Mouse (Mus musculus) right cerebral cortex, postnatal 10 days (tissue): Measurements from ENCODE around the gene Map3k3.
"Not testable (repeated sequence)": the region's sequence is repeated elsewhere in the genome, so short reads cannot be mapped to it uniquely, and the experiment has no call there.

ENCODE experiments used
- DNase-seq, 2 experiments: peaks; one replicate each; pipeline ENCODE4 v3.0.0; 2021; ENCODE audit warnings: low spot score in 2 of 2

Map3k3 gene

DNA sequence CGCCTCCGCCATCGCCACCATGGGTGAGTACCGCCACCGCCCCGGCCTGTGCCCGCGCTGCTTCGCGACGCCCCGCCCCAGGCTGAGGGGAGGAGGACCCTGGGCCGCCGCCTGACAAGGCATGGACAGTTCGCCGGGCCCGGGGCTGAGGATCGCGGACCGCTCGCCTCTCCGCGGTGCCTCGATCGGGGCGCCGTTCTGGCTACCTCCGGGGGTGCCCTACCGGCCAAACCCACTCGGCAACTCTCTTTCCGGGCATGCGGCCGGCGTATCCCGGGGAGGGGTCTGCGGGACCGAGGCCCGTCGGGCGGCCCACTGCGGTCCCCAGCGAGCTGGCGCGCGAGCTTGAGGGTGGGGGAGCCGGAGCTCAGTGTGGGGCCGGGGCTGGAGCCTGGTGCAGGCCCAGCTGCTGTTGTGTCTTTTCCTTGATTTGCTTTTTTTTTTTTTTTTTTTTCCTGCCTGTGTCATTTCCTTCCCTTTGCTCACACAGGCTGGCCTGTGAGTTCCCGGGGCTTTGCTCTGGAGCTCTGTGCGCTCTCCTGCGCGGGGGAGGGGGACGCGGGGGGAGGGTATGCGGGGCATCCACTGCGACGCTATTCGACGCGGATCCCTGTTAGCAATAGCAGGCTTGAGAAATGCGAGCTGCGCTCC is 623 bp downstream of the Map3k3 start:
- DNase-seq: peak; percentile 79 to 80

DNA sequence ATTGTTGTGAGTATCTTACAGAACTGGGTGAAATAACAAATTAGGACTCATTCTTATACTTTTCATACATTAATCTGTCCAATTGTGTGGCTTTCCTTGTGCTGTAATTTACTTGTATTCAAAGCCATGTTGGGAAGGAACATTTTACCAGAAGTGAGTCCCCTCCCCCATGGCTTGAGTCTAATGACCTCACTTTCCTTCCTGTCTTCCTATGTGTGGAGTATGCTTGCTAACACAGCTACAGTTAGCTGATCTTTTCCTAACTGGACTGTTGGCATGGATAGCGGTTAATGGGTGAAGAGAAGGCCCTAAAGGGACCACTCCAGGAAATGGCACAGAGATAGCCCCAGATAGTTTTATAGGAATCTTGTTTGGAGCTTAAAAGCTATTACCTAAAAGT is 13.8 kb downstream of the Map3k3 start:
- DNase-seq: no peak

DNA sequence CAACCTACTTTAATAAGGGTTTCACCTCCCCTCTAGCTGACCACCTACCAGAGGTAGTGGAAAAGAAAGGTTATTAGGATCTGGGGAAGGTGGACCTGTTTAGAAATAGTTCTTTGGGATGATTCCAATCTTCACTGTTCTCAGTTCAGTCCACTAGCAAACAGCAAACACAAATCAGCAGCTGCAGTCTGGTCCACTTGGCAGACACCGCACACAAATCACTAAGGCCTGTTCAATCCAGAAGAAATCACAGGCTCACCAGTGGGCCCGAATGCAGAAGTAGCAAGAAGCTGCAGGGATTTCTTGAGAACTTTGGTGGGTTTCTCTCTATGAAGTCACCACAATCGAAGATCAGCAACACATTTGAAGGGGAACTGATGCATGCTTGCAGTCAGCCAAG is 18.5 kb downstream of the Map3k3 start:
- peak in 1 of 2 experiments; percentile 29 for DNase-seq

DNA sequence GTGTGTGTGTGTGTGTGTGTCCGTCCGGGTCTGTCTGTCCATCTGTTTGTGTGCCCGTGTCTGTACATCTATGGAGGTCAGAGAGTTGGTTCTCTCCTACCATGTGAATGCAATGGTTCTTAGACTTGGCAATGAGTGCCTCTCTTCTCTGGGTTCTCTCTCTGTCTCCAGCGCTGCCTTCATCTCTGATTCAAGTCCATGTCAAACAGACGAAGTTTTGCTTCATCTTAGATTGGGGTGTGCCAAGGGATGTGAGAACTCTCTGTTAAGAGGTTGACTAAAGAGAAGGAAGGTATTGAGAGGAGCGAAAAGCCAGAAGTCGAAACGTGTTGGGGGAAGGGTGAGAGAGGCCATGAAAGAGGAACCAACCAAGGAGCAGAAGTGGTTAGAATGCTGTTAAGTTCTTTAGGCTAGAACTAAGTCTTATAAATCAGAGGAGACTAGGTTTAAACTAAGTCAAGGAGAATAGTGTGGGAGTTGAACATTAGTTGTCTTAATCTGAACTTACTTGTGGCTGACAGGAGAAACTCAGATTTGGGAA is 21.7 kb downstream of the Map3k3 start:
- peak in 1 of 2 experiments; percentile 40 for DNase-seq

DNA sequence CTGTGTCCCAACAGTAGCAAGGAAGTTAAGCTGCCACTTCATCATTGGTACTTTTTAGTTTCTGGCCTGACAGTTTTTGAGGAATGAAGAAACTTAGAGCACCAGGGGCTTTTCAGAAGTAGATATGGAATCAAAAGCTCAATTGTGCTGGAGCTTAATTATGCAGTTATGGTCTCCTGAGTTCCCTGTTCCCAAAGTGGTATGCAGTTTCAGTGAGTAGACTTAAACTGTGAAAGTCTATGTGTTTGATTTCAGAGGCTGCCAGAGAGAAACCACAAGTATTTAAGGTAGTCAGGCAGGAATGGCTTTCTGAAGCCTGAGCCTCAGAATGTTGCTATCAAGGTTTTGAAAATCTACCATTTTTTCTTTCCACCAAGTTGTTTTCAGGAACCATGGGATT is 27.3 kb downstream of the Map3k3 start:
- no peak for DNase-seq

DNA sequence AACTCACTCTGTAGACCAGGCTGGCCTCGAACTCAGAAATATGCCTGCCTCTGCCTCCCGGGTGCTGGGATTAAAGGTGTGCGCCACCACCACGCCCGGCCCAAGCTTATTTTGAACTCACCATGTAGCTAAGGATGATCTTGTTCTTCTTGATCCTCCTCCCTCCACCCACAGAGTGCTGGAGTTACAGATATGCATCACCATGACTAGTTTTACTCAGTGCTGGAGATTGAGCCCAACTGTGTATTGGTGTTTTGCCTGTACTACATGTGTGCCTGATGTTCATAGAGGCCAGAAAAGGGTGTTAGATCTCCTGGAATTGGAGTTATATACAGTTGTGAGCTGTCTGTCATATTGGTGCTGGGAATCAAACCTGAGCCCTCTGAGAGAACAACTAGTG is 37.8 kb downstream of the Map3k3 start:
- DNase-seq: no peak

DNA sequence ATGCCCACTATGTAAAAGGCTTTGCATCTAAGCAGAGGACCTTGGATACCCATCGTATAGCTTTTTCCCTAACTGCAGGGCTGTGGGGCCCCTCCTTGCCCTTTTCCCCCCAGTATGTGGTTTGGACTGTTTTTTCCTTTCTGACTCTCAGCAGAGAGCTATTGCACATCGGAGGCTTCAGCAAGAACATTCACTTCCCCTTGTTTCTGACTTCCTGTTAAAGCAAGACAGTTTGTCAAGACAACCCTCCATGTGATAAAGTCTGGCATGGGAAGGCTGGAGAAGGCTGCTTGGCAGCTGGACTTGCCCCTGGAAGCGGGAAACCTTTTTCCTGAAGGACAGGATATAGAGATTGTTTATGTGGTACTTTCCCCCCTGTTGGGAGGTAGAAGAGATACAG is 38.3 kb downstream of the Map3k3 start:
- DNase-seq: peak in 1 of 2 experiments; percentile 22

DNA sequence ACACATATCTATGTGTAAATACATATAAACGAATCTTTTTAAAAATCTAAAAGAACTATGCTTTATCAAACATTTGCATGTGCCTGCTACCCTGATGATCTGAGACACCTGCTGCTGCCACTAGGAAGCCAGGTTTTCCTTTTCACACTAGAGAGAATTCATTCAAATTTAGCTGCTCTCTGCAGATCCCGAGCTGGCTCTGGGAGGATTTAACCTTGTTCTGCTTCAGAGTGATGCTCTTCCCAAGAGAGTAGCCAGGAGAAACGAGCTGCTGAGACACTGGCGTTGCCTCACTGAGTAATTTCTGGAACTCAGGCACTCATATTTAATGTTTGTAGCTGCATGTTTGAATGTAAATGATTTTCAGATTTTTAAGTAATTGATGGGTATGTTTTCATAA is 40.4 kb downstream of the Map3k3 start:
- DNase-seq: no peak

DNA sequence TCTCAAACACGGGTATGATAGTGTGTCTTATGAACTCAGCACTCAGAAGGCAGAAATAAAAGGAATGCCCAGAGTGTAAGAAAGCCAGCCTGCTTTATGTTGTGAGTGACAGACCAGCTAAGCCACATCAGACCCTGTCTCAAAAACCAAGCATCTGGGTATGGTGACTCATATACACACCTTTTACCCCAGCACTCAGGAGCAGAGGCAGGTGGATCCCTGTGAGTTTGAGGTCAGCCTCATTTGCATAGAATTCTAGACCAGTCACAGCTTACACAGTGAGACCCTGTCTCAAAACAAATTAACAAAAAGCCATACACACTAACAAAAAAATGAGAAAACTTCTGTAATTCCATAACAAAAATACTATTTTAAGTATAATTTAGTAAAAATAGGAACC is 41.4 kb downstream of the Map3k3 start:
- DNase-seq: no peak

DNA sequence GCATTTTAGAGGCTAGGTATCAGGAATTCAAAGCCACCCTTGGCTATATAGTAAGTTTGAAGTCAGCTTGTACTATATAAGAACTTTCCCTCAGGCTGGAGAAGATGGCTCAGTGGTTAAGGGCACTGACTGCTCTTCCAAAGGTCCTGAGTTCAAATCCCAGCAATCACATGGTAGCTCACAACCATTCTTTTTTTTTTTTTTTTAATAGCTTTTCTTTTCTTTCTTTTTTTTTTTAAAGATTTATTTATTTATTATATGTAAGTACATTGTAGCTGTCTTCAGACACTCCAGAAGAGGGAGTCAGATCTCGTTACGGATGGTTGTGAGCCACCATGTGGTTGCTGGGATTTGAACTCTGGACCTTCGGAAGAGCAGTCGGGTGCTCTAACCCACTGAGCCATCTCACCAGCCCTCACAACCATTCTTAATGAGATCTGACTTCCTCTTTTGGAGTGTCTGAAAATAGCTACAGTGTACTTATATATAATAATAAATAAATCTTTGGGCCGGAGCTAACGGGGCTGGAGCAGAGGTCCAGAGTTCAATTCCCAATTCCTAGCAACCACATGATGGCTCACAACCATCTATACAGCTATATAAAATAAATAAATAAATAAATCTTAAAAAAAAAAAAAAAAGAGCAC is 42.4 kb downstream of the Map3k3 start:
- DNase-seq: not testable (repeated sequence)

DNA sequence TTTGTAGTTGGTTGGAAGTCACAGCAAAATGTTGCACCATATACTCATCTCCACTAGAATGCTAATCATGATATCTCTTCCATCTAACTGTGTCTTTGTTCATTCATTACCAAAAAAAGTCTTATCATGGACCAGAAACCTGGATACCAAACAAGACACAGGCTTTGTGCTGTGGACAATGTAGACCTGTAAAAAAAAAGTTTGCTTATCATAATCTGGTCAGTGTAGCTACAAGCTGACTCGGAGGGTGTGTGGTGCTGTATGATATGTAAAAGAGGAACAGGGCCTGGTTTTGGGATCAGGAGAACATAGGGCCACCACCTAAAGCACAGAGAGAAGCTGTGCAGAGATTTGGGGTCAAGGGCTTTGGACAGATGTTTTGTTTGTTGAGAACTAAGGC is 45.1 kb downstream of the Map3k3 start:
- no peak for DNase-seq

DNA sequence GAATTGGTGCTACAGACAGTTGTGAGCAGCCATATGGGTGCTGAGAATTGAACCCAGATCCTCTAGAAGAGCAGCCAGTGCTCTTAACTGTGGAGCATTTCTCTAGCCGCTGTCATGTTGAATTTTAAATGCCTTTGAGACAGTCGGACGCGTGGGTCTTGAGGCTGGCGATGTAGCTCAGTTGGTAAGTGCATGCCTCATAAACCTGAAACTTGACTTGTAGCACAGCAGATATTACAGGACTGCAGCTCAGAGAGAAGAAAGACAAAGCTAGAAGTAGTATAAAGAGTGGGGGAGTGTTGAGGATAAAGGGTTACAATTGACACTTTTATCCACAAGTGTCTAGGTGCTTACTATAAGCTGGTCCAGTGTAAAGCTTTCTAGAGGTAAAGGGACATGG is 48.1 kb downstream of the Map3k3 start:
- no peak for DNase-seq

DNA sequence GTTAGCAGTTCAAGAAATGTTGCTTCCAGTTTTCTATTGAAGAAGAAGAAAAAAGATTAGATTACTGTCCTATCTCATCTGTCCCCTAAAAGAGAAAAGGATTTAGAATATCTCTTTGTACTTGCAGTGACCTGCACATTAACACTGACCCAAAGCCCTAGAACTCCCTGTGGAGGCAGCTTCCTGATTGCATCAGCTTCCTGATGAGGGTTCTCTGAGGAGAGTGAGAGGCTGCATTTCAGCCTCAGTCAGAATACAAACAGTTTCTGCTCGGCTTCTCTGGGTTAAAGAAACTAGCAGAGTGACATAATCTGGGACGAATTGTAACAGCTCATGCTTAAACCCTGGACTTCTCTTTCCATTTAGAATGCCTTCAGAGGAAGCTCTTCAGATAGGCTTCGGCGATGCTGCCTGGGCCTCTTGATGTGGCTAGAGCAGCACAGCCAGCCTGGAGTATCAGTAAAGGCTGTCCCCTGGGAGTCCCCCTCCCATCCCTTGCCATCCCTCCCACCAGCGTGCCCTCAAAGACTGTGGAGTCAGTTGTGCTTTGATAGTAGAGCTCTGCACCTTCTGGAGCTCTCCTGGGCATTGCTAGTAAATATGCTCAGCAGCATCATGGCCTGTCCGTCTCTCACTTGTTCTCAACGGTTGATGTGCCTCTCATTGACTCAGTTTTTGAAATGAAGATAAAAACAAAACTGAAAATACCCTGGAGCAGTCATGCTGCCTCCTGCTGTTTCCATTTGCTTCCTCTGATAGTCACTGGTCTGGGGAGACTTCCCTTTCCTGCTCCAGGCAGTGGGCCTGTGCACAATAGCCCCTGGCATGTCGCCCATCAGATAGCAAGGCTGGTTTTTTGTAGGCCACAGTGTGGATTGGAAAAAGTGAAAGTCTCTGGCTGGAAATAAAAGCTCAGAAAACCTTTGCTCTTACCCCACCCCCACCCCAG is 50.4 kb downstream of the Map3k3 start:
- peak; percentile 67 to 70 for DNase-seq

DNA sequence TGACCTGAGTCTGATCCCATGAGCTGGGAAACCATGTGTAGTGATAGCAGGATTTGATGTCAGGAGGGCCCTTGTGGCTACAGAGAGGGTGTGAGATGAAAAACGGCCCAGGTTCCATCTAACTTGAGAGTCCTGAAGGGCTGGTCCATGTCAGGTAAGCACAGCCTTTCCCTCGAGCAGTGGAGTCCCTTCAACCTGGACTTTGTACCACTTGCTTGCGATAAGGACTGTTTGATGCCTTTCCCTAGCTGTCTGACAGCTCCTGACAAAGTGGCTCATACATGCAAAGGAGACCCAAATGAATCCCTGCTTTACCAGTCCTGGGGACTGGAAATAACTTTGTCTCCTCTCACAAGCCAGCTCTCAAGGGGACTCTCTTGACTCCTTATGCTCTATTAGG is 66.8 kb downstream of the Map3k3 start:
- no peak for DNase-seq

DNA sequence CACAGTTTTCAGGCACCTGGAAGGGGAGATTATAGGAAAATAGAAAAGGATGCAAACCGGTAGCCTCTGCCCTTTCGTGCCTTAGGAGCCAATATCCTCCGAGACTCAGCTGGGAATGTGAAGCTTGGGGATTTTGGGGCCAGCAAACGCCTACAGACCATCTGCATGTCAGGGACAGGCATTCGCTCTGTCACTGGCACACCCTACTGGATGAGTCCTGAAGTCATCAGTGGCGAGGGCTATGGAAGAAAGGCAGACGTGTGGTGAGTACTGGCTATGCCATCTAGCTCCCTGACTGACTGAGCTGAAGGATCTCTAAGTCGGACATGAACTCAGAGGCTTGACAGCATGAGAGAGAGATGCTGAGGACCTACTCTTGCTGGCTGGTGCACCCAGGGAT is 67.7 kb downstream of the Map3k3 start:
- peak; percentile 41 to 60 for DNase-seq

DNA sequence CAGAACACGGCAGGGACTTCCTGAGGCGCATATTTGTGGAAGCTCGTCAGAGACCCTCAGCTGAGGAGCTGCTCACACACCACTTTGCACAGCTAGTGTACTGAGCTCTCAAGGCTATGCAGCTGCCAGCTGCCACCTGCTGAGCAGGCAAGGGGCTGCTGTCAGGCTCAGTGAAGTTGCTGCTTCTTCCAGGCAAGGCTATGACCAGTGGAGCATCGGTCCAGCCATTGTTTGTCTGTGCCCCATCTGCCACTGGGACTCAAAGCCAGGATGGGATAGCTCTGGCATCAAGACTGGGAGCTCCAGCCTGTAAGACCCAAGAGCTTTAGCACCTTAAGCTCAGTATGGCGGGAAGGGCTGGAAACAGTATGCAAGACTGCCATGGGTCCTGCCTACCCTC is 69.7 kb downstream of the Map3k3 start:
- DNase-seq: no peak

DNA sequence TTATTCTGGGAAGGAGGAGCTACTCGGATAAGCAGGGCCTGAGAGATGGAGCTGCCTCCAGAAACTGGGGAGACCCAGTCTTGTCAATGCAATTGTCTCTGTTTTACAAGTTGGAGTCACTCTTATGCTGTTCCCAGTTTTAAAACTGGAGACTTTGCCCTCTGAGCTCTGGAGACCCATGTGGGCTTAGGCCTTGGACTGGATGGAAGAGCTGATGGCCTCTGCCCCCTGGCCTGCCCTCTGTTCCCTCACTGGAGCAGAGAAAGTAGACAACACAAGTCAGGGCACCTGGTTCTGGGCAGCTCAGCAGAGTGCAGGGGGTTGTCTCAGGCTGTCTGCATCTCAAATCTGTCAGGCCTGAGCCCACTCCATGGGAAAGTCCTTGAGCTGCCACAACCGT is 70.4 kb downstream of the Map3k3 start:
- DNase-seq: no peak

DNA sequence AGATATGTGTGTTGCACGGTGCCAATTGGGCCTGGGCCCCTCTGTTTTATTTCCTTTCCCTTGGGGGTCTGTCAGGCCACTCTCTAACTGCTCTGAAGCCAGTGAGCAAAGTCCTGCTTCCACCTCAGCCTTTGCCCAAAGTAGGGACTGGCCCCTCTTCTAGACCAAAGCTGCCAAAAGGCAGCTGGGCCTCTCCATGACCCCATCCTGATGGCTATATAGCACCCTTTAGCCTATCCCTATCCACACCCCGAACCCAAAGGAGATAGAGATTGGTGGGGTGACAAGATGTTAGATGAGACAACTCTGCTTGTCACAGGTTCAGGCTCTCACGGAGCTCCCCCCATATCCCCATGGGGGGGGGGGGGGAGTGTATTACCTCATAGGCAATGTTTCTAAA is 71.3 kb downstream of the Map3k3 start:
- no peak for DNase-seq

DNA sequence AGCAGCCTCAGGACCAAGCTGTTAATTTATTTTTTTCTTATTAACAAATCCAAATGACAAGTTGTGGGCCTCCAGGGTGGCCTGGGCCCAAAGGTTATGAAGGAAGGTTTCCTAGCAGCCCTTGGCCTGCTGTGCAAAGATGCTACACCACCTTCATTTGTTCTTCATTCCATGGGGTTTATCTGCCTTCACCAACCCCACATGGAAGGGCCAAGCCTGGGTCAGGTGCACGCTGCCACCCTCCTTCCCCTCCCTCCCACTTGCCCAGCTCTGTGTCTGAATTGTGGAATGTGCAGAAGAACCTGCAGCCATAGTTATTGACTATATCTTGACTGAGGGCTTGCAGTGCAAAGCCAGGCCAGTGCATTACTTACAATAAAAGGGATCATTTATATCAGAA is 71.8 kb downstream of the Map3k3 start:
- DNase-seq: peak in 1 of 2 experiments; percentile 28

DNA sequence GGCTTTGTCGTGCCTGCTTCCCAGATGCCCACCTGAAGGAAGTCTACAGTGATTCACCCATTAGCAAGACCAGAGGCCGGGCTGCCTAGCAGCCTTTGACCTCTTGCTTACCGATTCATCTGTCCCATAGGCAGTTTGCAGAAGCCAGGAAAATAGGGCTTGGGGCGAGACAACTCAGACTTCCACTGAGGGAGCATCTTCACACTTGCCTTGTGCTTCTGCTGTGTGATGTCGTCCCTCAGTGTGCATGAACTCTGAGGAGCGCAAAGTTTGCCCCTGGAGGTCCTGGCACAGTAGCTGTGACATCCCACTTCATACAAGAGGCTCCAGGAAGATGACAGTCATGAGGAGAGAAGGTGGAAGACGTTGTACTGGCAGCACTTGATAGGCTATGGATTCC is 72.7 kb downstream of the Map3k3 start:
- no peak for DNase-seq

DNA sequence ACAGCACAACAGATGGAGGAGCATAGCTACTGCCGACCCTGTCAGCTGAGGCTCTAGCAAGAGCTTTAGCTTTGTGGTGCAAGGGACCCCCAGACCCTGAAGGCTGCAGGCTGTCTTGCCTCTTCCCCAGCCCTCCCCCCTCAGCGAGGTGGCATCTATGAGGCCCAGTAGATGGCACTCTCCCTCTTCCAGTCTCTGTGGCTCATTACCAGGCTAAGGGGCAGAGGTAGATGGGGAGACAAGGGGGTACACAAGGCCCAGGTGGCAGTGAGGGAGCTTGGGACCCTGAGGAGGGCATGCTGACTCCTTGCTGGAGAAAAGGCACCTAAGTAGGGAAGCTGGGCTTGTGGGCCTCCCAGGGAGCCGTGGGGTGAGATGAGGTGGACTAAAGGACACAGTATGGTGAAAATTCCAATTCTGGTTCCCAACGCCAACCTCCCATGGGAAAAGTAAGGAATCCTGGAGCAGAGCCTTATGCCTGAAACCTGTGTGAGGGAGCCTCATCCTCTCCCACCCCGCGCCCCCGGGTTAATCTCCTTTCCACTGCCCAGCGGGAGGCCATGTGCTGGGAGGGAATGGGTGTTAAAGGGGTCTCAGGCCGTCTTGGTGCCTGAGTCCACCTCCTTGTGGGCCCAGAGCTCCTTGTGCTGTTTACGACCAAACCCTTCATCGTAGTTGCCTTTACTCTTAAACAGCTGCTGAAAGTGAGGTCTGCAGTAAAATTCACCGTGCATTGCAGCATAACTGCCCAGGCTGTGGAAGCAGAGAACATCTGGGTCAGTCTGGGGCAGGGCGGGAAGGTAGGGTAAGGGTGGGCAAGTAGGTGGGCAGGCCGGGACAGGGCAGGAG is 73.9 kb downstream of the Map3k3 start:
- peak in 1 of 2 experiments; percentile 49 for DNase-seq

DNA sequence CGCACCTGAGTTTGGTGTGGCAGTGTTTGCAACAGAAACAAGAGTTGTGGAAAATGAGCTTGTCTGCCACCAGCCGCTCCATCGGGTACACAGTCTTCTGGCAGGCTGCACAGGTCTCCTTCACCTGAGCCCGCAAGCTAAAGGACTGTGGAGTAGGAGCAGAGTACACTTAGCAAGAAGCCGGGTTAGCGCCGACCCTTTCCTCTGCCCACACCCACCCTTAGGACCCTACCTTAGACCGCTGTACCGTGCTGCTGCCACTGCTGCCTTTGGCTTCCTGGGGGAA is 74.5 kb downstream of the Map3k3 start:
- no peak for DNase-seq
